Mouse (Mus musculus) subcutaneous adipose tissue, adult 2 months (tissue): ENCODE measurements around the gene Zcchc4. TPM values are rescaled to one million over a fixed set of nuclear protein-coding genes. Genes with fewer than 3 reads are reported as not detected.

Experiments used
- polyA plus RNA-seq: library from polyadenylated mRNA; depleted of rRNA; stranded (reverse); fragments of >200 nt; gene quantifications from 2 replicates; pipeline ENCODE4 v1.2.3, GENCODE M21; 2012; ENCODE audit warnings: low replicate concordance; rRNA removed

Zcchc4 gene
- polyA plus RNA-seq = 6.1 and 10.0 TPM in 2 replicates

DNA sequence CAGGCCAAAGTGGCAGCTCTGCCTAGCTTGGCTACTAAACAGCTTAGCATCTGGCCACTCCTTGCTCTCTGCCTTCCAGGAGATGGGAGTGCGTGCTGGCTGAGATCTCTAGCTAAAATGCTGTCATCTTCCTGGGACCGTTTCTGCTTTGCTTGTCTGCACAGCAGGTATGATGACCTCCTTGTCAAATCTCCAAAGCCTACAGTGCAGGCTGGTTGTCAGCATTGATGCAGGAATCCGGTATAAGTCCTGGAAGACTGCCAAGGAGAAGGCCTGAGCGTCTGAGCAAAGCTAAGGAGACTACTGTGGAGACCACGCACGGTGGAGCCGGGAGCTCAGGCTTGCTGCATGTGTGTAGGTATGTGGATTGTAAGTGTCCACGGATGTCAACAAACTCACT is at the start of gene Zcchc4:
Zcchc4 (plus strand) TSS at position 173 of the 400 bp plus-strand sequence.

DNA sequence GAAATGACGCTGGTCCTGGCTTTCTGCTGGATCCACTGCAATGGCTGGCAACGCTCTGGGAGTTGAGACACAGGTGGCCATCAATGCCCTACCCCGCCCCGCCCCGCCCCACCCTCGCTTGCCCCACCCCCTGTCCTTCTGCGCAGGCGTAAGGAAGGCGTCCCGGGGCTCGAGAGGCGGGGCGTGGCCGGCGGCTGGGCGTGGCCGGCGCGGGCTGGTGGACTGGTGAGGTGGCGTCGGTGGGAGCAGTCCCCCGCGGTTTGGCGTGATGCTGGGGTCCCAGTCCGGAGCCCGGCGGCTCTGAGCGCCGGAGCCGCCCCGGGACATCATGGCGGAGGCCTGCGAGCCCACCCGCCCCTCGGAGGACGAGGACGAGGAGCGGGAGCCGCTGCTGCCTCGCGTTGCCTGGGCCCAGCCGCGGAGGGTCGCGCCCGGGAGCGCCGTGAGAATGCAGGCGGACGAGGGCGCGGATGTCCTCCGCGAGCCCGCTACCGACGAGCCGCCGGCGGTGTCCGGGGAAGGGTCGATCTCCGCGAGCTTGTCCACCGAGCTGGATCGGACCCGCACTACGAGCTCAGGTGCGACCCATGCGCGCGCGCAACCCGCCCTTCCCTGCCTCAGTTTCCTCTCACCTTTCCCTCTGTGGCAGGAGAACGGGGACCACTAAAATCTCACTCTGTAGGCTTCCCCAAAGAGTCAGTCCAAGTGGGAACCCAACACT is 33.7 kb upstream of the Zcchc4 start, which contains the start of gene Pi4k2b:
Pi4k2b (plus strand) TSS at position 184 of the 721 bp plus-strand sequence.

DNA sequence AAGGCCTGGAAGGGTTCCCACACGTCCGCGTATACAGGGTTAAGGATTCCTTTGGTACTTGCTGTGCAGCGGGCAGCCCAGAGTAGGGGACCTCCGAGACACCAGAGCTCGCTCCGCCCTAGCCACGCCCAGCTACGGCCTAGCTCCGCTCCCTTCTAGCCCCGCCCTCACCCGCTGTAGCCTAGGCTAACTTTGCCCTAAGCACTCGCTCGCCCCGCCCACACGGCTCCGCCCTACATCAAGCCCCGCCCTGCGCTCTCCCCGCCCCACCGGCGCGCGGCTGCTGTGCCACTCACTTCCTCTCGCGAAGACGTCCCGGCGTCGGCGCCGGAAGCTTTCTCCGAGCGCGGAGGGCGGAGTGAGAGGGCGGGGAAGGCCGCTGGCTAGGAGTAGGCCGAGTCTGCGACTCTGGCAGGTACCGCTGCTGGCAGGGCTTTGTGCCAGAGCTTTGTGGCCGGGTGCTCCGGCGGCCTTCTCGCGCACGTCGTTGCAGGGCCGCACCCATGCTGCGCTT is 58.6 kb downstream of the Zcchc4 start, which contains the start of gene Anapc4:
Anapc4 (plus strand) TSS at position 252 of the 514 bp plus-strand sequence.

Other genes with a start within 250 kb of the Zcchc4 start
- gene Lgi2, start 208.9 kb upstream of the Zcchc4 start, polyA plus RNA-seq = 4.0 and 7.8 TPM in 2 replicates
- 6.9 and 8.7 TPM in 2 replicates for gene Sepsecs, start 105.7 kb upstream of the Zcchc4 start, polyA plus RNA-seq
- 5.7 and 12.9 TPM in 2 replicates for gene Pi4k2b, start 33.8 kb upstream of the Zcchc4 start, polyA plus RNA-seq
- 30.4 and 38.6 TPM in 2 replicates for gene Anapc4, start 58.6 kb downstream of the Zcchc4 start, polyA plus RNA-seq